In genomic region chr1:20683853-20684252, GRCm38 (mm10) we compare ENCODE assay signal across 33 mouse cellular contexts. TPM values are rescaled to one million over a fixed set of nuclear protein-coding genes. Genes with fewer than 3 reads are reported as not detected.
"Had no signal": no experiment of that assay in that cellular context is flagged by ENCODE, and none has a peak within 500 bp of the region (broad histone marks: within the 10 kb centered on the region; RNA-seq: fewer than 3 reads in every experiment).

No protein-coding gene starts in this region.

- H3K4me2 ChIP-seq: embryonic facial prominence, embryonic 12.5 days; embryonic facial prominence, embryonic 13.5 days; embryonic facial prominence, embryonic 15.5 days; forebrain, embryonic 12.5 days; forebrain, embryonic 13.5 days; forebrain, embryonic 15.5 days had no signal

- H3K4me3 ChIP-seq: embryonic facial prominence, embryonic 10.5 days; embryonic facial prominence, embryonic 12.5 days; embryonic facial prominence, embryonic 13.5 days; embryonic facial prominence, embryonic 15.5 days; erythroblast, embryonic 14.5 days; forebrain, embryonic 10.5 days; forebrain, embryonic 12.5 days; forebrain, embryonic 13.5 days; forebrain, embryonic 15.5 days; gastrocnemius, adult 2 months; heart, adult 2 months had no signal

- H3K36me3 ChIP-seq: embryonic facial prominence, embryonic 10.5 days; embryonic facial prominence, embryonic 12.5 days; embryonic facial prominence, embryonic 13.5 days; embryonic facial prominence, embryonic 15.5 days; forebrain, embryonic 10.5 days; forebrain, embryonic 12.5 days; forebrain, embryonic 15.5 days had no signal

- H3K27me3 ChIP-seq: embryonic facial prominence, embryonic 12.5 days; embryonic facial prominence, embryonic 13.5 days; embryonic facial prominence, embryonic 15.5 days; forebrain, embryonic 12.5 days; forebrain, embryonic 13.5 days; forebrain, embryonic 15.5 days had no signal

- DNase-seq: cerebellum, adult 8-10 months; cerebellum, adult 9-10 months; cerebellum, adult 9-11 months; cerebellum, postnatal 10 days; cerebellum, postnatal 14 days; cerebellum, postnatal 25 days; cerebellum, postnatal 36 days; embryo, embryonic 11 days; forebrain, postnatal 0 days; gastrocnemius, adult 2 months; gastrocnemius, postnatal 10 days; gastrocnemius, postnatal 14 days; gastrocnemius, postnatal 25 days; gastrocnemius, postnatal 36 days; heart, adult 18-20 months; heart, adult 2 months had no signal

RNA-seq across cellular contexts. Expression of gene Il17a, which starts 46.9 kb away (rescaled TPM):
- polyA plus RNA-seq: cortical plate, adult 2 months; embryonic facial prominence, embryonic 10.5 days; embryonic facial prominence, embryonic 11.5 days; embryonic facial prominence, embryonic 12.5 days; embryonic facial prominence, embryonic 13.5 days; embryonic facial prominence, embryonic 14.5 days; embryonic facial prominence, embryonic 15.5 days; erythroblast, embryonic 14.5 days; forebrain, embryonic 10.5 days; forebrain, embryonic 11.5 days; forebrain, embryonic 12.5 days; forebrain, embryonic 13.5 days; forebrain, embryonic 14.5 days; forebrain, embryonic 15.5 days; forebrain, embryonic 16.5 days; forebrain, postnatal 0 days; frontal cortex, adult 2 months; gonadal fat pad, adult 2 months; heart, adult 2 months had no signal
